Mouse (Mus musculus) liver, embryonic 14.5 days (tissue): ENCODE measurements at regions not wholly inside any gene's neighbourhood (a gene's known extent, or its start where the extent isn't known, plus 50 kb on each side); places are given as distances from the start of the nearest gene placed in this dataset.

Experiments
- CTCF ChIP-seq: IDR thresholded peaks from 2 replicates; pipeline ENCODE4 v1.5.1; 2016; ENCODE audit warnings: antibody characterized with exemption, low read depth, control low read depth
- EP300 ChIP-seq: IDR thresholded peaks from 2 replicates; pipeline ENCODE4 v1.6.1; 2016; ENCODE audit warnings: antibody characterized with exemption, low read depth

GRCm38 (mm10) chr15:3213721-3214120 is 54.6 kb upstream of the Selenop start:
- TF ChIP-seq EP300: no peak
- peak; percentile 44; the same call in 1 of the 2 replicates for TF ChIP-seq CTCF
